In the genomic region with DNA sequence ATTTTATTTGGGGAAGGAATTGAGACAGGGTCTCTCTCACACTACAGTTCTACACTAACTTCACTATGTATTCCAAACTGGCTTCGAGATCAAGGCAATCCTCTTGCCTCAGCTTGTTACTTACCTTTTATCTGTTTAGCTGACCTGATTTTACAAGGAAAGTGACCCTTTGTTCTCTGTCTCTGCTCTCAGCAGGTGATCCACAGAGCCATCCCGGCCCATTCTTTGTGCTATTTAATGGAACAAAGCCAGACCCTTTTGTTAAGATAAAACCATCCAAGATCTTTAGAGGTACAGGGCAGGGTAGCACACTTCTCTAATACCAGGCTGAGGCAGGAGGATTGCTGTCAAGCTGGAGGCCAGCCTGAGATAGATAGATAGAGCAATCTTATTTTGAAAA, we compare ENCODE assay signal across 21 mouse cellular contexts.
"Had no signal": no experiment of that assay in that cellular context is flagged by ENCODE, and none has a peak within 500 bp of the region (broad histone marks: within the 10 kb centered on the region; RNA-seq: fewer than 3 reads in every experiment).

No protein-coding gene starts in this region.

- DNase-seq: lung, adult 2 months; lung, postnatal 14 days; lung, postnatal 36 days; midbrain, embryonic 14.5 days; retina, postnatal 1 day; right cerebral cortex, adult 18-20 months; right cerebral cortex, postnatal 25 days; right cerebral cortex, postnatal 4 days; spleen, adult 18-20 months; thymus, adult 18-20 months; thymus, postnatal 14 days; thymus, postnatal 36 days had no signal

- H3K36me3 ChIP-seq: lung, embryonic 15.5 days; neural tube, embryonic 13.5 days; neural tube, embryonic 15.5 days had no signal

- H3K4me2 ChIP-seq: lung, embryonic 15.5 days; midbrain, embryonic 11.5 days; neural tube, embryonic 13.5 days; neural tube, embryonic 15.5 days had no signal

- H3K9me3 ChIP-seq: lung, embryonic 15.5 days; neural tube, embryonic 13.5 days; neural tube, embryonic 15.5 days had no signal

- ATAC-seq: lung, postnatal 0 days; midbrain, embryonic 16.5 days had no signal

- H3K9ac ChIP-seq: lung, embryonic 15.5 days; neural tube, embryonic 13.5 days; neural tube, embryonic 15.5 days had no signal

- H3K27ac ChIP-seq: lung, embryonic 15.5 days; macrophage; neural tube, embryonic 13.5 days; neural tube, embryonic 15.5 days had no signal

- H3K4me1 ChIP-seq: lung, embryonic 15.5 days had no signal

- H3K4me3 ChIP-seq: lung, embryonic 15.5 days; megakaryocyte, embryonic 14.5 days; myocyte; neural tube, embryonic 13.5 days; neural tube, embryonic 15.5 days had no signal
